Mouse (Mus musculus) kidney, postnatal 0 days (tissue): Measurements from ENCODE around the gene Ltf. TPM values are rescaled to one million over a fixed set of nuclear protein-coding genes. Genes with fewer than 3 reads are reported as not detected.
A peak's percentile ranks its signal among the peaks of the same experiment; 100 is the strongest.

Source experiments
- ATAC-seq: fragments of 200-750 bp; cut with Nextera tagmentation; replicated peaks from 2 replicates; pipeline ENCODE4 v1.8.0; 2017; ENCODE audit warnings: low read depth, moderate number of reproducible peaks, moderate TSS enrichment, moderate library complexity; ENCODE audit not compliant: low FRiP score
- DNase-seq: peaks from one replicate; pipeline ENCODE4 v3.0.0-alpha.2; 2016; ENCODE audit warnings: low spot score
- H3K27ac ChIP-seq: fragments of 300-500 bp; sonication (generic); 2 replicates; pipeline ENCODE4 v1.5.1; 2014; ENCODE audit warnings: mild to moderate bottlenecking
- H3K27me3 ChIP-seq: fragments of 300-500 bp; sonication (generic); 2 replicates; pipeline ENCODE4 v1.6.1; 2014; ENCODE audit warnings: low read length, mixed read lengths; ENCODE audit not compliant: insufficient read depth
- H3K36me3 ChIP-seq: fragments of 300-500 bp; sonication (generic); 2 replicates; pipeline ENCODE4 v1.6.1; 2014; ENCODE audit warnings: low read length, mixed read lengths; ENCODE audit not compliant: insufficient read depth
- H3K4me1 ChIP-seq: fragments of 300-500 bp; sonication (generic); replicated peaks from 2 replicates; pipeline ENCODE4 v1.6.1; 2014; ENCODE audit warnings: antibody characterized with exemption, low read length, mixed read lengths; ENCODE audit not compliant: insufficient read depth
- H3K4me2 ChIP-seq: fragments of 300-500 bp; sonication (generic); 2 replicates; pipeline ENCODE4 v1.6.1; 2014; ENCODE audit warnings: mild to moderate bottlenecking, low read length, moderate library complexity, mixed read lengths
- H3K4me3 ChIP-seq: fragments of 300-500 bp; sonication (generic); replicated peaks from 2 replicates; pipeline ENCODE4 v1.5.1; 2014; ENCODE audit warnings: low read depth, low read length
- H3K9ac ChIP-seq: fragments of 300-500 bp; sonication (generic); 2 replicates; pipeline ENCODE4 v1.6.1; 2014; ENCODE audit warnings: low read depth, low read length
- H3K9me3 ChIP-seq: fragments of 300-500 bp; sonication (generic); replicated peaks from 2 replicates; pipeline ENCODE4 v1.6.1; 2016; ENCODE audit warnings: low read length, inconsistent platforms, mixed read lengths
- CTCF ChIP-seq: IDR thresholded peaks from 2 replicates; pipeline ENCODE4 v1.5.1; 2016; ENCODE audit warnings: antibody characterized with exemption, low read depth, mild to moderate bottlenecking, moderate library complexity
- WGBS: fragments of 180-500 bp; shearing (Covaris S2); extraction: QIAGEN DNeasy Blood & Tissue Kit; methylation state at CpG from one replicate; pipeline ENCODE4 v1.1.7; 2014; 5-methylcytosine and 5-hydroxymethylcytosine counted together
- polyA plus RNA-seq: library from polyadenylated mRNA; unstranded; fragments of >200 nt; fragmentation: Nextera tagmentation; extraction: Ambion mirVana; gene quantifications from 2 replicates; pipeline ENCODE4 v1.2.1, GENCODE M21; 2015

Gene Ltf
- polyA plus RNA-seq, 1 experiment from 2014 or later: 2.5 TPM

DNA sequence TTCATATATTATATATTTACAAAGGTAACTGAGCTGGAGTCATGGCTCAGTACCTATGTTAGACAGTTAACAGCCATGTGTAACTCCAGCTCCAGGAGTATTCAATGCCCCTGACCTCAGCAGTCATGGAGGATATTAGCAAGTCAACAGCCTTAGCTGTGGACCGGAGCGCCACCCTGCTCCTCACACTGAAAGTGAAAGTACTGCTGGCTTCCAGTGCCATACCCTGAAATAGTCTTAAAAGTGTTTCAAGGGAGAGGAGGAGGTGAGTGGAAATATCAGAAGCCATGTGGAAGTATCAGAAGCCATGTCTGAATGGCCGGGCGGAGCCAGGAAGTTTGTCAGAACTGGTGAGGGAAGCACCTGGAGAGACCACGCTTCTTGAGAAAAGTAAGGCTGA, 28.2 kb downstream of the Ltf start:
- Histone ChIP-seq H3K4me3 (no peak overlapping the region), H3K9me3 (no peaks in the 10 kb centered on the region), H3K9ac (no peak overlapping the region), H3K36me3 (no peaks in the 10 kb centered on the region), H3K4me1 (no peaks in the 10 kb centered on the region), H3K27me3 (no peaks in the 10 kb centered on the region), H3K4me2 (no peak overlapping the region), H3K27ac (no peak overlapping the region)
- no peak for TF ChIP-seq CTCF
- no peak for DNase-seq
- 91% methylated on average over 5 of the region's 5 CpGs for WGBS
- ATAC-seq: no peak

DNA sequence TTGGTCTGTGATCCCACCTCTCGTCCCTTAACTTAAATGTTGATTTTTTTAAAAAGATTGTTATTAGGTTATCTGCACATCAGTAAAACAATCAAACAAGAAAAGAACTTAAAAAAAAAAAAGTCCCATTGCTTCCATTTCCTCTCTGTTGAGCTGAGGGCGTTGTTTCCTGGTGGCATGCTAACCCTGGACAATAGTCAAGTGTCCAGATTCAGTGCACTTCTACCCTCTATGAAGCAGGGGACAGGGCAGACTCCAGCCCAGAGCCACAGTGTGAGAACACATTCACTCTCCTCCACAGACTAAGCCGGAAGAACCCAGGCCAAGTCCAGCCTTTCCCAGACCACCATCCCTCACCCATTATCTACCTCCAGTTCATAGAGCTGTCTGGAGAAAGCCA, 29.4 kb downstream of the Ltf start:
- WGBS: 70% methylated on average over 3 of the region's 3 CpGs
- no peak overlapping the region for H3K4me3 ChIP-seq
- H3K4me2 ChIP-seq: no peak overlapping the region
- no peaks in the 10 kb centered on the region for H3K9me3 ChIP-seq
- ATAC-seq: no peak
- no peak for DNase-seq
- H3K9ac ChIP-seq: no peak overlapping the region
- H3K27me3 ChIP-seq: no peaks in the 10 kb centered on the region
- no peak overlapping the region for H3K27ac ChIP-seq
- no peaks in the 10 kb centered on the region for H3K4me1 ChIP-seq
- no peaks in the 10 kb centered on the region for H3K36me3 ChIP-seq
- TF ChIP-seq CTCF: no peak

GRCm38 (mm10) chr9:111054923-111055322, 35.9 kb downstream of the Ltf start:
- no peak overlapping the region for H3K4me2 ChIP-seq
- H3K27me3 ChIP-seq: no peaks in the 10 kb centered on the region
- no peak overlapping the region for H3K4me3 ChIP-seq
- H3K9me3 ChIP-seq: no peaks in the 10 kb centered on the region
- no peaks in the 10 kb centered on the region for H3K36me3 ChIP-seq
- H3K4me1 ChIP-seq: peaks cover 8% of the 10 kb centered on the region
- WGBS: 65% methylated on average over 9 of the region's 9 CpGs
- H3K27ac ChIP-seq: no peak overlapping the region
- DNase-seq (no peak), ATAC-seq (no peak)
- no peak for TF ChIP-seq CTCF
- H3K9ac ChIP-seq: no peak overlapping the region

DNA sequence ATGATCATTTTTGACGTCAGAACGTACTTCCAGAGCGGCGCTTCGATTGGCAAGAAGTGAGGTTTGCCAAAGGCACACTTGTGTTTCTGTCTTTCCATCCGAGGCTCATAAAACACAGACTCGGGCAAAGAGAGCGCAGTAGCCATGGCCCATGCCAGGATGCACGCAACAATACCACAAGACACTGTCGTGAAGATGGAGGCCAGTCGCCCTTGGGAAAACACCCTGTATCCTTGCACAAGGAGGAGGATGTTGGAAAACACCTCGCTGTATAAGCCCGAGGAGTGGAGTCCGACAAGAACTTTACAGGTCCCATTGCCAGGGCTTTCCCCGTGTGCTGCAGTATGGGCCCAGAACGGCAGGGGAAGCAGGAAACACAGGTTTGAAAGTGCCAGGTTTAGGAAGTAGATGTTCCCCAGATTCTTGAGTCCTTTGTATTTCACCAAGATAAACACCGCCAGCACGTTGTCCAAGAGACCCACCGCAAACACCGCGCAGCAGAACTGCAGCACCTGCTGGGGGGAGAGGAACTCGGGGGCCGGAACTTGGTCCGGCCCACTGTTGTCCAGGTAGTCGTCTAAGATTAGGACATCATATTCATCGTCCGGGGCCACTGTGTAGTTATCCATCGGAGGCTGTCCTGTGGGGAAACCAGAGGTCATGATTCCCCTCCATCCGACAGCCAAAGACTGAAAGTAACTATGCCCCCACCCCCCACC, 36.9 kb downstream of the Ltf start:
- DNase-seq: no peak
- 62% methylated on average over 29 of the region's 29 CpGs for WGBS
- Histone ChIP-seq H3K4me2 (peak overlapping the region; percentile 74), H3K4me1 (peaks cover 8% of the 10 kb centered on the region), H3K27me3 (no peaks in the 10 kb centered on the region), H3K4me3 (peak overlapping the region; percentile 48), H3K9ac (peak overlapping the region; percentile 55; the same call in 1 of the 2 replicates), H3K9me3 (no peaks in the 10 kb centered on the region), H3K36me3 (no peaks in the 10 kb centered on the region), H3K27ac (no peak overlapping the region)
- no peak for TF ChIP-seq CTCF
- no peak for ATAC-seq

- peaks cover 8% of the 10 kb centered on the region for H3K4me1 ChIP-seq
- 2% methylated on average over 11 of the region's 11 CpGs for WGBS
- no peak for TF ChIP-seq CTCF
- no peaks in the 10 kb centered on the region for H3K9me3 ChIP-seq
- H3K27me3 ChIP-seq: no peaks in the 10 kb centered on the region
- H3K4me3 ChIP-seq: peak overlapping the region; percentile 48
- ATAC-seq (no peak), DNase-seq (peak; percentile 24)
- peak overlapping the region; percentile 74 for H3K4me2 ChIP-seq
- no peaks in the 10 kb centered on the region for H3K36me3 ChIP-seq
- H3K27ac ChIP-seq: 0 out of 2 replicates have a peak overlapping the region, but pooled peaks have one; percentile 20
- peak overlapping the region; percentile 55; the same call in 1 of the 2 replicates for H3K9ac ChIP-seq
These were observed 37.4 kb downstream of the Ltf start for GRCm38 (mm10) chr9:111056519-111056797.

DNA sequence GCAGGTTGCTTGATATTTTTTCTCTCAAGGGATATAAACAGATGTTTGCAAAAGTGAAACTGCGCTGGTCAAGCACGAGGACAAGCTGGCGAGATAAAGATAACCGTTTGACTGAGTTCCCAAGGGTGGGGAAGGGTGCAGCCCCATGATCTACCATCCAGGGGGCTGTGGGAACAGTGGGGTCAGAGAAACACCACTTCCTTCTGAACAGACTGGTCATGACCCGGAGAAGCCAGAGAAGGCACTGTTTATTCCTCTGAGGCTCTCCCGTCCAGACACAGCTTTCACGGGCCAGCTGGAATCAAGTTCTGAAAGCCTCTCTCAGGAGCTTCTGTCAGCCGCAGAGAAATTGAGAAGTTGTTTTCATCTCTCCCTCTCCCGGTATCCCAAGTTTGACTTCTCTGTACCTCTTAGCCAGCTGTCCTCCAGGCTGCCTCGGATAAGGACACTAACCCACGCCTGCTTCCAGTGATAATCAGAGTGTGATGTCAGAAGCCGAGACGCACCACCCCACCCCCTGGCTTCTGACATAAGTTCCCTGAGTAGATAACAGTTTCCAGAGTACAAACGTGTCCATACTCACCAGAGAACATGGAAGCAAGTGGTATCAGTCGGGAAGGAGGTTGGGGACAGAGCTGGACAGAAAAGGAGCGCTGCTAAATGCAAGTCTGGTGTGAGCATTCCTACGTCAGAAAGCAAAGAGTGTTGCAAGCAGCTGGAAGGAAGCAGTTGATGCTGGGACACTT, 37.9 kb downstream of the Ltf start, which contains the start of gene Ccrl2:
Gene Ccrl2 (minus strand): TSS at position 722 of the 746 bp plus-strand sequence.
- Histone ChIP-seq H3K4me2 (peak within 1 kb of the TSS; percentile 74), H3K27ac (peak within 1 kb of the TSS; percentile 20; the same call in 1 of the 2 replicates), H3K4me1 (peaks cover 8% of the 10 kb centered on the region), H3K27me3 (no peaks in the 10 kb centered on the region), H3K9ac (peak within 1 kb of the TSS; percentile 55; the same call in 1 of the 2 replicates), H3K4me3 (peak within 1 kb of the TSS; percentile 48), H3K36me3 (no peaks in the 10 kb centered on the region), H3K9me3 (no peaks in the 10 kb centered on the region)
- DNase-seq (peak; percentile 70), ATAC-seq (peak; percentile 17; the same call in 1 of the 2 replicates)
- no peak for TF ChIP-seq CTCF
- WGBS: 11% methylated on average over 17 of the region's 17 CpGs
